Mouse (Mus musculus) lung, postnatal 0 days (tissue): ENCODE data around the gene Ankrd44. TPM values are rescaled to one million over a fixed set of nuclear protein-coding genes. Genes with fewer than 3 reads are reported as not detected.

Experiments used
- ATAC-seq: fragments of 200-750 bp; cut with Nextera tagmentation; 2 replicates; pipeline ENCODE4 v1.8.0; 2017; ENCODE audit warnings: moderate library complexity
- DNase-seq: peaks from one replicate; pipeline ENCODE4 v3.0.0-alpha.2; 2016; ENCODE audit warnings: low spot score
- H3K27ac ChIP-seq: fragments of 300-500 bp; sonication (generic); 2 replicates; pipeline ENCODE4 v1.5.1; 2014; ENCODE audit warnings: antibody characterized with exemption, mild to moderate bottlenecking, low read length, mixed read lengths
- H3K27me3 ChIP-seq: fragments of 300-500 bp; sonication (generic); replicated peaks from 2 replicates; pipeline ENCODE4 v1.6.1; 2014; ENCODE audit warnings: low read length, mixed read lengths; ENCODE audit not compliant: insufficient read depth
- H3K36me3 ChIP-seq: fragments of 300-500 bp; sonication (generic); 2 replicates; pipeline ENCODE4 v1.6.1; 2014; ENCODE audit warnings: low read length, mixed read lengths; ENCODE audit not compliant: insufficient read depth
- H3K4me1 ChIP-seq: fragments of 300-500 bp; sonication (generic); 2 replicates; pipeline ENCODE4 v1.6.1; 2014; ENCODE audit warnings: antibody characterized with exemption, low read depth, low read length, mixed read lengths; ENCODE audit not compliant: insufficient read depth
- H3K4me2 ChIP-seq: fragments of 300-500 bp; sonication (generic); replicated peaks from 2 replicates; pipeline ENCODE4 v1.6.1; 2014; ENCODE audit warnings: low read depth, mild to moderate bottlenecking, low read length, moderate library complexity, mixed read lengths
- H3K4me3 ChIP-seq: fragments of 300-500 bp; sonication (generic); 2 replicates; pipeline ENCODE4 v1.5.1; 2014; ENCODE audit warnings: low read depth, low read length
- H3K9ac ChIP-seq: fragments of 300-500 bp; sonication (generic); replicated peaks from 2 replicates; pipeline ENCODE4 v1.6.1; 2014; ENCODE audit warnings: low read depth, mild to moderate bottlenecking
- H3K9me3 ChIP-seq: fragments of 300-500 bp; sonication (generic); 2 replicates; pipeline ENCODE4 v1.6.1; 2016; ENCODE audit warnings: low read length, mixed read lengths
- CTCF ChIP-seq: IDR thresholded peaks from 2 replicates; pipeline ENCODE4 v1.5.1; 2016; ENCODE audit warnings: antibody characterized with exemption, mild to moderate bottlenecking
- EP300 ChIP-seq: IDR thresholded peaks from 2 replicates; pipeline ENCODE4 v1.6.1; 2016; ENCODE audit warnings: antibody characterized with exemption, mild to moderate bottlenecking, control low read depth
- WGBS: fragments of 180-500 bp; shearing (Covaris S2); extraction: QIAGEN DNeasy Blood & Tissue Kit; methylation state at CpG from one replicate; pipeline ENCODE4 v1.1.7; 2014; 5-methylcytosine and 5-hydroxymethylcytosine counted together
- polyA plus RNA-seq: library from polyadenylated mRNA; unstranded; fragments of >200 nt; fragmentation: Nextera tagmentation; extraction: Ambion mirVana; gene quantifications from 2 replicates; pipeline ENCODE4 v1.2.1, GENCODE M21; 2015

Ankrd44 gene
- polyA plus RNA-seq, 1 experiment from 2014 or later, result 16.5 TPM

DNA sequence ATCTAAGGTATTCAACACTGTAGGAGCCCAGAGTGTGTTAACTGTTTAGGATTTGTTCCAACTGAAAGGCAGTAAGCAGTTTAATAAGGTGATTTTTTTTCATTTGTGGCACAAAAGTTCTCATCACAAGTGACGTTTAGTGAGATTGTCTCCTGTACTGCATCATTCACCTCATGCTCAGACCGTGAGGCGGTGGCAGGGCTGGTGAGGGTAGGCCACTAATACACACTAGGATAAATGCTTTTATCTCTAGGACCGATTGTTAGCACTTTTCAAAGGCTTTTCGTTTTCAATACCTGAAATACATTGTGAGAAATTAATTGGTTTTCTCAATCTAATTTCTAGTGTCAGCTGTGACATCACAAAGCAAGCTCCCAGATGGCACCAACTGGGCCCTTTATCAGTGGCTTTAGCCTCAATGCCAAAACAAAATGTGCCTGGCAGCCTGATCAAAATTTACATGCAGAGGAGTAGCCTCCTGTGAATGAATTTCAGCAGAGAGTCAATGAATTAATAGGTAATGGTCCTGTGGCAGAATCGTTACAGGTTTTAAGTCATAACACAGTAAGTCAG lies 286.6 kb downstream of the Ankrd44 start:
- TF ChIP-seq EP300 (no peak), CTCF (no peak)
- H3K9ac ChIP-seq, result no peak overlapping the region
- no peak for DNase-seq
- WGBS, result 74% methylated on average over 6 of the region's 6 CpGs
- no peaks in the 10 kb centered on the region for H3K4me1 ChIP-seq
- no peaks in the 10 kb centered on the region for H3K27me3 ChIP-seq
- H3K4me2 ChIP-seq, result no peak overlapping the region
- no peak for ATAC-seq
- no peaks in the 10 kb centered on the region for H3K9me3 ChIP-seq
- H3K4me3 ChIP-seq, result no peak overlapping the region
- no peak overlapping the region for H3K27ac ChIP-seq
- H3K36me3 ChIP-seq, result no peaks in the 10 kb centered on the region

DNA sequence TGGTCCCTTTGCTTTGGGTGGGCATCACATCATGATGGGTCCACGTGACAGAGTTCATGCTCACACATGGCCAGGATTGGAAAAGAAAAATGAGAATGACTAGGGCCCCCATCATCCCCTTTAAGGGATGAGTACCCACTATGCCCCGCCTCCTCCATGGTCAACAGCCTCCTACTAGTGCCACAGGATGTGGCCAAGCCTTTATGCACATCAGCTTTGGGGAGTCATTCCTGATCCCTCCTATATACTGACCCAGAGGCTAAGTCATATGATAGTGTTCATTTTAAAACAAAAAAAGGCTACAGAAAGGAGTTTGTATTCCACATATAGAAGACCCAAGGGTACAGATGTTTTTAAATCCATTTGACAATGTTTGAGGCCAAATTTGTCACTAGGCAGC lies 287.1 kb downstream of the Ankrd44 start:
- Histone ChIP-seq H3K4me3 (no peak overlapping the region), H3K36me3 (no peaks in the 10 kb centered on the region), H3K9me3 (no peaks in the 10 kb centered on the region), H3K4me1 (no peaks in the 10 kb centered on the region), H3K4me2 (no peak overlapping the region), H3K9ac (no peak overlapping the region), H3K27me3 (no peaks in the 10 kb centered on the region), H3K27ac (no peak overlapping the region)
- 90% methylated on average over 2 of the region's 2 CpGs for WGBS
- ATAC-seq (no peak), DNase-seq (no peak)
- no peak for TF ChIP-seq EP300
- TF ChIP-seq CTCF, result no peak

DNA sequence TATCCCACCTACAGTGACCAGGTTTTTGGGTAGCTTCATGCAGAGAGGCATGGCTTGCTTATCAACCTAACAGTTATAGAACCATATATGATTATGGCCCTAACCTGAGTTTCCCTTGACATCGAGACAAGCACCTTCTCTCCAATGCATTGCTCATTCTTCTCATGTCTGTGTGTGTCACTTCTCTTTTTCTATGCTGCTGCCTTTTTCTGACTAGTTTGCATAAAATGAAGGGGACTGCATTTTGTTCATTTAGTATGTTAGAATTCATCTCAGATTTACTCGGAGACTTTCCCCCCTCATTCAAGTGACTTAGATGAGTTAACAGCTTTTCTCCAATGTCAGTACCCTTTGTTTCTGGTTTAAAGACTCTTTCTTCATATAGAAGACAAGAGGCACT lies 288.8 kb downstream of the Ankrd44 start:
- TF ChIP-seq CTCF, result no peak
- TF ChIP-seq EP300, result no peak
- Histone ChIP-seq H3K4me3 (no peak overlapping the region), H3K9ac (no peak overlapping the region), H3K4me2 (no peak overlapping the region), H3K9me3 (no peaks in the 10 kb centered on the region), H3K27me3 (no peaks in the 10 kb centered on the region), H3K27ac (no peak overlapping the region), H3K4me1 (no peaks in the 10 kb centered on the region), H3K36me3 (no peaks in the 10 kb centered on the region)
- no peak for ATAC-seq
- DNase-seq, result no peak
- 92% methylated on average over 2 of the region's 2 CpGs for WGBS

DNA sequence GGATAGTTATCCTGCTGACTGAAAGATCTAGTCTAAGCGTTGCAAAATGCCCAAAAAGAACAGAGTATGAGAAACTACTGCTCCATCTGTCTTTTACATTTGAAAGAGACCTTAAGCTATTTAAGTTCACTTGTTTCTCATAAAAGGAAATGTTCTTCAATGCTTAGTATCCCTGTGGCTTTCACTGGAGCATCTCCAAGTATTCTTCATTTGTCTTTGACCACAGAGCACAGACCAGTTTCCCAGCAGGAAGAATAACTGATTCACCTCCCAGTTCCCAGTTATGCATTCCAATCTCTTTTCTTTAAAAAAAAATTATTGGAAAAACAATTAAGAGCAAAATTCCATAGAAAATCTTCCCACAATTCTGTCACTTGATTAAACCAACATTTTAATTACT lies 297.1 kb downstream of the Ankrd44 start:
- no peak for DNase-seq
- WGBS, result 73% methylated on average over 1 of the region's 1 CpGs

DNA sequence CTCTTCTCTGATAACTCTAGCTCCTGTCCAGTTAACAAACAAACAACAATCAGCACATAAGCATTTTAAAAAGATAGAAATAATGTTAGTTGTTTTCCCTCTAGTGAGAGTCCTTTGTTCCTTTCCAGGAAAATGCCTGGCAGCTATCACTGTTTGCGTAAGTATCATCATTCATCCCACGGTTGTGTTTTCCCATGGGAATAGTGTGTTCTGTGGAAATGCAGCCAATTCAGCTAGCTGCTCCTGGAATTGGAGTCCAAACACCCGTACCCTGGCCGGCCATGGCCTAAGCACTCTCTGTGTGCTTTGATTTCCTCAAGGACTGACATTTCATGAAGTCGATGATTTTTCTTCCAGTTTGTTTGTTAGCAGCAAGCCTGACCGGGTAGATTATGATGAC lies 311.2 kb downstream of the Ankrd44 start:
- no peak overlapping the region for H3K4me2 ChIP-seq
- ATAC-seq, result no peak; the same call in 1 of the 2 replicates
- H3K9ac ChIP-seq, result no peak overlapping the region
- no peak overlapping the region for H3K27ac ChIP-seq
- no peaks in the 10 kb centered on the region for H3K36me3 ChIP-seq
- WGBS, result 64% methylated on average over 6 of the region's 6 CpGs
- no peaks in the 10 kb centered on the region for H3K9me3 ChIP-seq
- no peaks in the 10 kb centered on the region for H3K27me3 ChIP-seq
- no peak overlapping the region for H3K4me3 ChIP-seq
- TF ChIP-seq CTCF, result no peak
- TF ChIP-seq EP300, result no peak
- DNase-seq, result peak; percentile 53
- H3K4me1 ChIP-seq, result no peaks in the 10 kb centered on the region

More for the DNA sequence above, 297.1 kb downstream of the Ankrd44 start:
- no peaks in the 10 kb centered on the region for H3K36me3 ChIP-seq
- no peak overlapping the region for H3K4me3 ChIP-seq
- H3K9me3 ChIP-seq, result no peaks in the 10 kb centered on the region
- no peak overlapping the region for H3K9ac ChIP-seq
- TF ChIP-seq CTCF, result no peak
- no peak for TF ChIP-seq EP300
- no peaks in the 10 kb centered on the region for H3K27me3 ChIP-seq
- H3K27ac ChIP-seq, result no peak overlapping the region
- no peaks in the 10 kb centered on the region for H3K4me1 ChIP-seq
- no peak overlapping the region for H3K4me2 ChIP-seq
- no peak for ATAC-seq

DNA sequence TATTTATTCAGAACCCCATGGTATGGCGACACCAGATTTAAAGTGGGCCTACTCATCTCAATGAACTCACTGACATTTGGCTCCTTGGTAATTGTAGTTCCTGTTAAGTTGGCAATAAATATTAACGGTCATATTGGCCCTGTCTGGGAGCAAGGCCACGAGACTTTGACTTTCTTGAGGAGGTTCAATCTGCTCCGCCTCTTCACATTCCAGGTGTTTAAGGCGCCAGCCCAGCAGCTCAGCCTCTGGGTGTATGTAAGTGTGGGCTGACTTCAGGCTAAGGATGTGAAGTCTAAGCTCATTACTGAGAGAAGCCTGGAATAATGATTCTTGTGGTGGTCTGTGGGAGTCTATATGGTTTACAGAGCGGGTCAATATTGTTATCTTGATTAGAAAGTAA lies 313.8 kb downstream of the Ankrd44 start:
- Histone ChIP-seq H3K36me3 (no peaks in the 10 kb centered on the region), H3K27me3 (no peaks in the 10 kb centered on the region), H3K4me2 (no peak overlapping the region), H3K4me1 (no peaks in the 10 kb centered on the region), H3K9me3 (no peaks in the 10 kb centered on the region), H3K27ac (no peak overlapping the region), H3K4me3 (no peak overlapping the region), H3K9ac (no peak overlapping the region)
- DNase-seq, result no peak
- peak; percentile 28; the same call in 1 of the 2 replicates for ATAC-seq
- WGBS, result 56% methylated on average over 6 of the region's 6 CpGs
- TF ChIP-seq CTCF (no peak), EP300 (no peak)

DNA sequence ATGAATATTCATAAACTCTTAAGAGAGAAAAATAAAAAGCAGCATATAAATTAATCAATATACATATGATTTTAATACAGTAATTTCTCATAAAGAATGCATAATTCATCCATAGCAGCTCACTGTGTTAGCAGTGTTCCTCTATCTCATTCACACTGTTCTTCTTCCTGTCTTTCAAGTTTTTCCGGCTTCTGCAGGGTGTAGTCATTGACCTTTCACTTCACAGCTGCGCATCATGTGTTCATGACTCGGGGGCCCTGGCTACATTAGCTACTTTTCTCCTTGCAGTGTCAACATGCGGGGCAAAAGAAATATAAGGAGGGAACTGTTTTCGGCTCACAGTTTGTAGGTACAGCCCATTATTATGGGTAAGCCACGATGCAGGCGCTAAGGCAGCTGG lies 314.3 kb downstream of the Ankrd44 start:
- TF ChIP-seq CTCF, result no peak
- TF ChIP-seq EP300, result no peak
- no peaks in the 10 kb centered on the region for H3K27me3 ChIP-seq
- H3K9ac ChIP-seq, result no peak overlapping the region
- no peak for DNase-seq
- H3K9me3 ChIP-seq, result no peaks in the 10 kb centered on the region
- H3K4me1 ChIP-seq, result no peaks in the 10 kb centered on the region
- no peak for ATAC-seq
- no peaks in the 10 kb centered on the region for H3K36me3 ChIP-seq
- H3K4me3 ChIP-seq, result no peak overlapping the region
- H3K4me2 ChIP-seq, result no peak overlapping the region
- H3K27ac ChIP-seq, result no peak overlapping the region
- 34% methylated on average over 7 of the region's 7 CpGs for WGBS
